Mouse (Mus musculus) R1 (cell line): Measurements from ENCODE around the gene Gm49325.

Experiments used
- DNase-seq: peaks from one replicate; pipeline ENCODE4 v3.0.0-alpha.2; 2018; ENCODE audit warnings: low read depth, low spot score

The Gm49325 gene

GRCm38 (mm10) chr10:77589117-77589516 is 16.9 kb upstream of the Gm49325 start:
- DNase-seq, result peak; percentile 78

- no peak for DNase-seq
Observed at GRCm38 (mm10) chr10:77589749-77590148, 16.2 kb upstream of the Gm49325 start.

GRCm38 (mm10) chr10:77590812-77591211 is 15.2 kb upstream of the Gm49325 start:
- peak; percentile 92 for DNase-seq

GRCm38 (mm10) chr10:77591546-77591945 is 14.5 kb upstream of the Gm49325 start:
- no peak for DNase-seq

- DNase-seq, result no peak
Observed at GRCm38 (mm10) chr10:77596060-77596459, 9.9 kb upstream of the Gm49325 start.

- peak; percentile 93 for DNase-seq
Observed at GRCm38 (mm10) chr10:77603021-77603420, 3.0 kb upstream of the Gm49325 start.

- peak; percentile 84 for DNase-seq
Observed at GRCm38 (mm10) chr10:77604111-77604510, 1.9 kb upstream of the Gm49325 start.

DNA sequence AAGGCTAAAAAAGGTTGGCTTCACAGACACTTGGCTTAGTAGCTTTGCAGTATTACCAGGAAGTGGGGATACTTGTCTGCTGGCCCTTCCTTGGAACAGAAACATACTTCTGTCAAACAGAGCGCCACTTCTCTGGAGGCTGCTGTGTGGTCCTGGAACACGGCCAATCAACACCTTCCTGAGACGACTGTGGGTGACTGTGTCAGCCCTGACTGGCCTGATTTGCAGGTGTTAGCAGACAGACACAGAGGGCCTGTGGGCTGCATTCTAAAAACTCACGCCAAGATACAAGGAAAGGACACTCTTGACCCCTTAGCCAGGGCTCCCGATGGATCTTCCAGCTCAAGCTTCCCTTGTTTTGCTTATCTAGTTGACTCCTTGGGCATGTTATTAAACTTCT is 1.0 kb upstream of the Gm49325 start:
- DNase-seq, result no peak

DNA sequence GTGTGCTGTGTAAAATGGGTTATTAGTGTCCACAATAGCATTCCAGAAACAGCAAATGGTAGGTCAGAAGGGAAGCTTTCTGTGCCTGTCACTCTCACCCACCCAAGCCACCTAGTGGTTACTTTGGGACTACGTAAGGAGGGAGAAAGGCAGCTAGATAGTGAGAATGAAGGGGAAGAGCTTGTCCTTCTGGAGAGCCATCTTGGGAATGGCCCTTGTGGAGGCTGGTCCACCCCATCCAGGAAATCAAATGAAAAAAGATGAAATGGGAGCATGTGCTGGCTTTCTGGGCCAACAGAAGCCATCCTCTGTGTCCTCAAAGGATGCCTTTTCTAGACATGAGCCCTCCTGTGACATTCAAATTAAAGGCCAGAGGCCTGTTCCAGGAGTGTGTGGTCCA is 629 bp upstream of the Gm49325 start:
- DNase-seq, result peak; percentile 88

DNA sequence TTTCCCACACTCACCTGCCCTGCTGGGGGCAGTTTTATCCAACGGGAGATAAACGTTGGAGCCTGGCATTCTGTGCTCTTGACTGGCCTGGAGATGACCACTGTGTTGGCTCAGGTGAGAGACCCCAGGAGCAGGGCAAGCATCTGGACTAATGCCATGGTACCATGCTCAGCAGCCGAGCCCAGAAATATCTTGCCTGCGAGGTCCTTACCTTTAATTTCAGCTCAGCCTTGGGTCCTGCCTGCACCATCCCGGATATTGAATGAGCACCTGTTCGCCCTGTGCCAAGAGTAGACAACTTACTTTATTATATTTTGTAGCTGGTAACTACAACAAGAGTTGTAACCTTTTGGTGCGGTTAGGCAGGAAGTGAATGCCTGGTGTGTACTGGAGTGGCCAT is 858 bp downstream of the Gm49325 start:
- DNase-seq, result no peak

DNA sequence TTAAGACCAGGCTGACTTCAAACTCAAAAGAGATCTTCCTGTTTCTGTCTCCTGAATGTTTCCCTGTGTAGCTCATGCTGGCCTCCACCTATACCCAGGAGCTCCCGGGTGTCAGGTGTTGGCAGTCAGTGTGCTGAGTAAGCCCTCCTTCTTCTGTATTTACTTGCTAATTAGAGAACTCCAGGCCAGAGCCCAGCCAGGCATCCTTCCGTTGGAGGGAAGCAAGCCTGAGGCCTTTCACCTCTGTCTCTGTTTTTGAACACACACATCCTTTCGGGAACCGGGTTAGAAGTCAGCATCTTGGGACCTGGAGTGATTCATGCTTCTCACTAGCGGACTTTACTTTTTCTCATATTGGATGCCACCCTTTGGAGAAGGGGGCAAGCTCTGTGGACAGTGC is 1.4 kb downstream of the Gm49325 start:
- DNase-seq, result peak; percentile 76

GRCm38 (mm10) chr10:77608589-77608988 is 2.6 kb downstream of the Gm49325 start:
- DNase-seq, result no peak

DNA sequence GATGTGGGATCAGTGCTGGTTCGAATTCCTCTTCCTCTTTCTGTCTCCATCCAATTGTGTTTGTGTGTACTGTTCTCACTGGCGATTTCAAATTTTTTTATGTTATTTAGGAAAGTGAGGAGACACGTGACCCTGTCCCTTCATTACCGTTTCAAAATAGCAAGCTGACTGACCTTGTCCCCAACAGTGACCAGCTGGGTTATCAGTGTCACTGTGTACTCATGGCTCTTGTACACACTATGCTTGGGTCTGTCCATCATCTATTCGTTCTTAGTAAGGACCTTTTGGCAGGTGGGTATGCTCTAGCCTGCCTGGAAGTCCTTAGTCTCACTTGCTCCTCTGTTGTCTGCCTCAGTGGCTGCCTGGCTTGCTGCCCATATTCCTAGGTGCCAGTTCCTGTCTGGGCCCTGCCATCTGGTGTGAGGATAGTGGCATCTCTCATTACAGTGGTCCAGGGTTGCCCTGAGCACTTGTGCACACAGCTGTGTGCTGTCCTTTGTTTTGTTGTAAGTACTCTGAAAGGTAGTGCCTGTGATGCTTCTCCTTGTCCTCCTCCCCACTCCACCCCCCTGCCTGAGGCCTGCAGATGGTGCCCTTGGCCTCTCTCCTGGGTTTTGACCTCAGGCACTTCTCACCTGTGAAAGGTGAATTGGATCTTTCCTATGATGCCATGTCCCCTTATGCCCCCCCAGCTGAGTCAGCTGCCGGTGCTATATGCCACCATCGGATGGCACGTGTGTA is 4.4 kb downstream of the Gm49325 start:
- DNase-seq, result no peak

DNA sequence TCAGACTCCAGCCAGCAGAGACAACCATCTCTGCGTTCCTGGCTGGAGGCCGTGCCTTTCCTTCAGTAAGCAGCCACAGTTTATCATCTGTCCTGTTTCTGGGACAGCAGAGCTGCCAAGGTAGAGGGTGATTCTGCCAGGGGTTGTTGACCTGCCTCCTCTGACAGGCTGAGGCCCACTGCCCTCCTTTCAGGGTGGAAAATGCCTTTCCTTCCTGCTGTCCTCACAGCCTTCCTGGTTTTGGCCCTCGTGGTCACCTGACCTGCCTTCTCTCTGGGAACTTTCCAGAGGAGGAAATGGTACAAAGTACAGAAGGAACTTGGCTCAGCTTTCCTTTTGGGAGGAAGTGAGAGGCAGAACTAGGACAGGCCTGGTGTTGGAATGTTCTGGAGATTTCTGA is 7.4 kb downstream of the Gm49325 start:
- DNase-seq, result no peak

DNA sequence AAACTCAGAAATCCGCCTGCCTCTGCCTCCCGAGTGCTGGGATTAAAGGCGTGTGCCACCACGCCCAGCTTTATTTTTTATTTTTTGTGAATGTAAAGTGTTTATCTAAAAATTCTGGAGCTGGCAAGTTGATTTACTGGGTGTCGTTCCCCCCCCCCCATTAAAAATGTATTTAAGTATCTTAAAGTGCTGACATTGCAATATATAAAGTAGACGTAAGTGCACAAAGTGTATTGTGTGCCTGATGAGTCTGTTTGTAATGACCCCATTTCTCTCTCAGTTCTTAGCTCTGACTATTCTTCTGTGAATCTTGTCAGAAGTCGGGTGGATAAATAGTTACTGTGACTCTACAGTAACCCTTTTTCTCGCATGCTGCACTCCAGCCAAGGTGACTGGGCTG is 9.7 kb downstream of the Gm49325 start:
- DNase-seq, result no peak

GRCm38 (mm10) chr10:77616166-77616565 is 10.2 kb downstream of the Gm49325 start:
- peak; percentile 66 for DNase-seq

DNA sequence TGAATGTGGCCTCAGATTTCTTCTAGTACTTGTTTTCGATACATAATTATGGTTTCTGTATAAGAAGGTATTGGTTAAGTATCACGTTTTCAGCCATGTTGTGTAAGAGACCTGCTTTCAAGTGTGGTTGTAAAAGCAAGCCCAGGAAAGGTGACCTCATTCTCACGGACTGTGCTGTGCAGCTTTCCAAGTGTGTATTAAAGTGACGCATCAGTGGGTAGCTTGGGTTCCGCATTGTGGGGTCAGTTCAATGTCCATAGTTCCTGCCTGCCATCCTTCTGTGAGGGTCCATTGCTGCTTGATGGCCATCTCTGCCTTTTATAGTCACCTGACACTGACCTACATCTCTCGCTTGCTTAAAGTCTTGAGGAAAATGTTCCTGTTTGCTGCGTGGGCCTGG is 10.9 kb downstream of the Gm49325 start:
- DNase-seq, result no peak

GRCm38 (mm10) chr10:77621546-77621945 is 15.5 kb downstream of the Gm49325 start:
- no peak for DNase-seq

DNA sequence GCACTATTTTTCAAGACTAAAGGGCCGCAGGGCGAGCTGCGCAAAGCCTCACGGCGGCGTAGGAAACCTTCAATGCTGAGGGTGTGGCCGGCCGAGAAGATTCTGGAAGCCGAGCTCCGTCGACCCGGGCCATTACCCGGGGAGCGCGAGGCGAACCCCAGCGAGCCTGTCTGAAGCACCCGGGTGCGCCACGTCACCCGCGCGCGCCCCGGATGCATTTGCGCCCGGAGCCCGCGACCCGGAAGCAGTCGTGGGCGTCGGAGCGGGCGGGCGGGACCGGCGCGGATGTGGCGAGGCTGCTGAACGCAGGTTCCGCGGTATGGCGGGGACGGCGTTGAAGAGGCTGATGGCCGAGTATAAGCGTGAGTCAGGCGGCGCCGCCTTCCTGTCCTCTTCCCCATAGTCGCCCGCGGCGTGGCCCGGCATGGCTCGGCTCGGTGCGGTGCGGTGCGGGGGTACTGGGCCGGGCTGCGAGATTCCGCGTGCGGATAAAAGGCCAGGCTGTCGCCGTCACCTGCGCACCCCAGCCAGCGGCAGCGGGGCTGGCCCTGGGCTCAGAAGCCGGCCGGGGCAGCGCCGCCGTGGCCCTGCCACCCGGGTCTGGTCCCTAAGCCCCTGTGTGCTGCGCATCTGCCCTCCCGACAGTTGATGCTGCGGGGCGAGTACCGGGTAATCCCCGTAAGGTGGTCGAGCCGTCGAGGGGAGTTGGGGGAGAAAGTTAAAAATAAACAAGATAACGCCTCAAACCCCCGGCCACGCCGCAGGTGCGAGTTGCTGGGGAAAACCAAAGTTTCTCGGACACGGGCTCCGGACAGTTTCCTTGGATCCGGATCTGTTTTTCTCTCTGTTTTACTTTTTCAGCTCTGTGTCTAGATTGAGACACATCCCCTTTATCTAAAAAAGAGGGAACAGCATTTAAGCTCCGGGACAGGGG is 16.3 kb downstream of the Gm49325 start, which contains the start of gene Ube2g2:
Ube2g2 (plus strand) TSS at position 221 of the 934 bp plus-strand sequence.
- peak; percentile 87 for DNase-seq

DNA sequence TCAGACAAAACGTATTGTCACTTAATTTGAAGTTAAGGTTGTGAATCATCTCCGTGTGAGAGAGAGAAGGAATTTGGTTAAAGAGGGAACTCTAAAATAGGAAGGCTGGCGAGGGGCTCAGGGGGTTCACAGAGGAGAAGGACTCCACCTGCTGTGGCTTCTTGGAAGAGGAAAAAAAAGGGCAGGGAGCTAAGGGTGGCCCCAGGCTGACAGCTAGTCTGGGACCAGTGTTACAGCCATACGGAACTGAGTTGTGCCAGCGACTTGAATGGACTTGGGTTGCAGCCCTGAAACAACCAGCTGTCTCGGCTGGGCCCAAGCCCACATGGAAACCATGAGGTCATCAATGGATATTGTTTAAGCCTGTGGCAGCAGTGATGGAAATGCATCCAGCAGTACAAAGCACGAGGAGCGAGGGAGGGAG is 17.1 kb downstream of the Gm49325 start:
- no peak for DNase-seq

- DNase-seq, result no peak
Observed at GRCm38 (mm10) chr10:77623639-77624400, 17.8 kb downstream of the Gm49325 start.

GRCm38 (mm10) chr10:77624570-77624995 is 18.6 kb downstream of the Gm49325 start:
- no peak for DNase-seq
